Mouse (Mus musculus): ENCODE measurements around the gene 1500009L16Rik.

GRCm38 (mm10) chr10:83728529-83728928, 5.9 kb downstream of the 1500009L16Rik start:
- no peak for TF ChIP-seq CTCF (conservative IDR thresholded peaks at IDR 0.05; ENCODE audit: insufficient read depth, insufficient read length, low read depth, low read length)
- no peak for TF ChIP-seq POLR2A (IDR thresholded peaks at IDR 0.05; ENCODE audit: low read depth, low read length)
